Mouse (Mus musculus) right cerebral cortex, adult 18-20 months (tissue): ENCODE measurements around the gene Krt88.

Source experiments
- DNase-seq: peaks from one replicate; pipeline ENCODE4 v3.0.0; 2022; ENCODE audit warnings: mixed read lengths

Krt88 gene

GRCm38 (mm10) chr15:101479007-101479665 lies 31.6 kb downstream of the Krt88 start:
- peak; percentile 34 for DNase-seq

DNA sequence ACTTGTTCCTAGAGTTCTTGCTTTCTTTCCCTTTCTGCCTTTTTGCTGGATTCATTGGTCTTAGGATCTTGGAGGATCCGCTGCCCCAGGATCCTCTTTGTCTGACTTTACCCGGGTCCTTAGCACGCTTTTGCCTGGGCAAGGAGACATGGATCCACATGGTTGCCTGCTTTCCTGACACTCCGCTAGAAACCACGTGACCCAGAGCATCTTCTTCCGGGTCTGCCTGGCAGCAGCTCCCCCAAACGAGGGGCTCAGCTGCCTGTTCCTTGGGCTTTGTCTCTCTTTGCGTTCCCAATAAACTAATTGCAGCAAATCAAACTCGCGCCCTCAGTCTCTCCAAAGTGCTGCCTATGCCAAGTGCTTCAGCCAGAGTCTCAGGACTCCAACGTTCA lies 32.1 kb downstream of the Krt88 start:
- DNase-seq: no peak

DNA sequence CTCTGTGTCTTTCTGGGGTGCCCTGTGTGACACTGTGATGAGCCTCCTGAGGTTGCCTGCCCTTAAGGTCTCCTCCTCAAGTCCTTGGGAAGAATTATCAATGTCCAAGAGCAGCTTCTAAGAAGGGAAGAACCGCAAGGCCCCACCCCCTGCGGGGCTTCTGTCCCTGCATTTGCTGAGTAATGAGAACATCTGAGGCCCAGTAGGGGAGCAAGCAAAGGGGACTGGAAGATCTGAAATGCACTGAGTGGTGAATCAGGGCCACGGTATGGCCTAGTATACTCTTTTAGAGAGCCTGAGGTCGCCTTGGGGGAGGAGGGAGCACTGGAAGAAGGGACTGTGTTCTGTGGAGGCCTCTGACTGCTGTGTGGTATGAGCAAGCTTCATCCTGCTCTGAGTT lies 34.5 kb downstream of the Krt88 start:
- DNase-seq: no peak

DNA sequence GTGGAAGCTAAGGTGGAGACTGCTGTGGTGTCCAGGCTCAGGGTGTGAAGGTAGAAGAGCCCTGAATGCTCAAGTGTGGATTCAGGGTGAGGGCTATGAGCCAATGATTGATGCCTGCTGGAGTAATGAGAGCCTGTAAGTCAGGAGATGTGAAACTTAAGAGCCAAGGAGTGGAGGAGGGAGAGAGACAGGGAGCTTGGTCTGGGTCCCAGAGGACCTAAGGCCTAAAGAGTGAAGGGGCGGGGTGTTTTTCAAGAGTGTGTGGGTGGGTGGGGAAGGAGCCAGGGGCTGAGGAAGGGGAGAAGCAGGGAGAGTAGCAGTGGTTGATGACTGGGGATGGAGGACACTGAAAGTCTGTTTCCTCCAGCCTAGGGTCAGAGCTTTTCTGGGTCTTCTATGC lies 36.1 kb downstream of the Krt88 start:
- DNase-seq: no peak

- DNase-seq: no peak
These were observed 37.4 kb downstream of the Krt88 start for GRCm38 (mm10) chr15:101484939-101485338.

- peak; percentile 66 for DNase-seq
These were observed 38.5 kb downstream of the Krt88 start for GRCm38 (mm10) chr15:101485911-101486635.

DNA sequence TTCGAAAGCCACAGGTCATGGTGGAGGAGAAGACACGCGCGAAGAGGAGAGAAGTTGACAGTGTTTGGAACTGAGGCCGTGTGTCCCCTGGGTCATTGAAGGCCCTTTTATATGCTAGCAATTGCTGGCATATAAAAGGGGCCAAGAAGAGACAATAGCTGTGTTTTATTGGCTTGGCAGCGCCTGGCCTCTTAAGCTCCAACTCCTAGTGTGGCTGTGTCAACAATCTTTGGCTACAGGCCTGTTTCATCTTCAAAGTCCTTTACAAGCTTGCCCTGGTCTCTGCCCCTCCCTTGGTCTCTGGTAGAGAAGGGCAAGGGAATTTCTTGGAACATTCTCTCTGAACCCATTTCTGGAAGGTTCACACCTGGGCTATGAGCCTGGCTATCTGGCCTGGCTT lies 43.9 kb downstream of the Krt88 start, which contains the start of gene Krt83:
Krt83 (minus strand) TSS at position 82 of the 400 bp plus-strand sequence.
- no peak for DNase-seq

GRCm38 (mm10) chr15:101492718-101493117 lies 45.2 kb downstream of the Krt88 start:
- no peak for DNase-seq

- no peak for DNase-seq
These were observed 46.2 kb downstream of the Krt88 start for GRCm38 (mm10) chr15:101493713-101494112.

- DNase-seq: no peak
These were observed 46.7 kb downstream of the Krt88 start for GRCm38 (mm10) chr15:101494203-101494602.

GRCm38 (mm10) chr15:101495266-101495665 lies 47.7 kb downstream of the Krt88 start:
- DNase-seq: no peak

DNA sequence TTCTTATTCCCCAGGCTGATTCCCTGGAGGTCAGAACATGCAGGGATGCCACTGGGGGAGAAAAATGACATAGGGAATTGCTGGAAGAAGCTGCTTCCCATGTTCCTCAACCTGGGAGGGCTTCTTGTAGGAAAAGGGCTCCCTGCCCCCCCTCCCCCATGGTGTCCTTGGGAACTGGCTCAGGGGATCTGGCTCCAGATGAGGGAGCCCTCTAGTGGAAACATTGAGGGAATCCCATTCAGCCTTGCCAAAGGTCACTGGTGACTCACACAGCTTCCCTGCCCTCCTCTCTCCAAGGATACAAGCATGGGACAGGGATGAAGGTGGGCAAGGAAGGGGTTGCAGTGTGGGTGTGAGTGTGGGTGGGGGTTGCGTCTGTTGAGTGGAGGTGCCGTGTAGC lies 49.6 kb downstream of the Krt88 start:
- DNase-seq: peak; percentile 23
